Mouse (Mus musculus) testis, postnatal 10 days (tissue): ENCODE results near the gene Hnrnpa3.
"Not testable (repeated sequence)": the region's sequence is repeated elsewhere in the genome, so short reads cannot be mapped to it uniquely, and the experiment has no call there.

ENCODE experiments used
- DNase-seq: peaks from one replicate; pipeline ENCODE4 v3.0.0; 2021; ENCODE audit warnings: low spot score

Hnrnpa3 gene

GRCm38 (mm10) chr2:75637055-75637304 is 22.1 kb upstream of the Hnrnpa3 start:
- DNase-seq, result not testable (repeated sequence)

- DNase-seq, result no peak
These were observed 21.7 kb upstream of the Hnrnpa3 start for GRCm38 (mm10) chr2:75637361-75637760.

GRCm38 (mm10) chr2:75637822-75638221 is 21.2 kb upstream of the Hnrnpa3 start:
- peak; percentile 19 for DNase-seq

- not testable (repeated sequence) for DNase-seq
These were observed 19.5 kb upstream of the Hnrnpa3 start for GRCm38 (mm10) chr2:75639535-75639934.

DNA sequence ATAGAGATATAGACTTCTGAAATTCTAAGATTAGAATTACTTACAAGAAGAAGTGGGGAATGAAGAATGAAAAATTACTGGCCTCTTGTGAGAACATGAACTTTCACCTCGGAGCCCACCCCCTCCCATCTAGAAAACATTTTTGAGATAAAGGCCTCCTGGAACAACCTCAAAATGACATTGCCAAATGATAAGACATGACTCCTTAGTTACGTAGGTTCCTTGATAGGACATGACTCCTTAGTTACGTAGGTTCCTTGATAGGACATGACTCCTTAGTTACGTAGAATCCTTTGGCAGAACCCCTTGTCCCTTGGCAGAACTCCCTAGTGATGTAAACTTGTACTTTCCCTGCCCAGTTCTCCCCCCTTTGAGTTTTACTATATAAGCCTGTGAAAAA is 16.7 kb upstream of the Hnrnpa3 start:
- not testable (repeated sequence) for DNase-seq

DNA sequence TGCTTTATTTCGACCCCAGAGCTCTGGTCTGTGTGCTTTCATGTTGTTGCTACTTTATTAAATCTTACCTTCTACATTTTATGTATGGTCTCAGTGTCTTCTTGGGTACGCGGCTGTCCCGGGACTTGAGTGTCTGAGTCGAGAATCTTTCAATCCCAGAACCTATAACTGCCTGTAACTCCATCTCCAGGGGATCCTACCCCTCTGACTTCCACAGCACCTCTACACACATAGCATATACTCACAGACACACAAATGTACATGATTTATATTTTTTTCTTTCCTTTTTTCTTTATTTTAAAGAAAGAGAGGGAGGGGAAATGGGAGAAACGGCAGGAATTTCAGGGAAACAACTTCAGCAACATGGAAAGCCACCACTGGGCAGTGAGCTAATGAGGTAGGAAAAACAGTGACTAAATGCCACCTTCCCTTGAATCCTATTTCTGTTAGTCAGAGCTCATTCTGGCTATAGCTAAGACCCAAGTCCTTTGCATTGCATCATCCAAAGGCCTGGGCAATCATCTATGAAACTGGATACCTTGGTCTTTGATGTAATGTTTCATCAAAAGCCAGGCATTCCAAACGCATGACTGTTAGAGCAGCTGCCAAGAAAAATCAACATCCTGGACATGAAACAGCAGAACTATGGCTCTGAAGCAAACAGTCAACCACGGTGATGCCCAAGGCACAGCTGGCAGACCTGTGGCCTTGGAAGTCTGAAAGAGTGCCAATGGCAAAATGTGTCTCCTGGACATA is 16.1 kb upstream of the Hnrnpa3 start:
- no peak for DNase-seq

DNA sequence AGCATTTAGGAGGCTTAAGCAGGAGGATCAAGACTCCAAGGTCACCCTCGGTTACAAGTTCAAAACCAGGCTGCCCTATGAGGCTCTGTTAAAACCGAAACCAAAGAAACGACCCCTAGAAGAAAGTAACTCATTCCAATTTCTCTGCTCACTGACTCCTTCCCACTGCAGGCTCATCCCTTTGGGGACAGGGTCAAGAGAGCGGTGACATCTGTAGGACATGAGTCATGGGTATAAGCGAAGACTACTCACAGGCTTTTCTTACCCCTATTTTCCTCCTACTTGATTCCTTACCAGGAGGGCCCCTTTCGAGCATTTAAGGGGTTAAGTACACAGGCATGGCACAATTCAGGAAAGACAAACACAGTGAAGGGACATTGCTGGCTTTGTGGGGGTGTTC is 15.1 kb upstream of the Hnrnpa3 start:
- no peak for DNase-seq

- no peak for DNase-seq
These were observed 13.8 kb upstream of the Hnrnpa3 start for GRCm38 (mm10) chr2:75645251-75645650.

- no peak for DNase-seq
These were observed 8.6 kb upstream of the Hnrnpa3 start for GRCm38 (mm10) chr2:75650437-75650836.

GRCm38 (mm10) chr2:75653150-75653549 is 5.9 kb upstream of the Hnrnpa3 start:
- DNase-seq, result no peak

DNA sequence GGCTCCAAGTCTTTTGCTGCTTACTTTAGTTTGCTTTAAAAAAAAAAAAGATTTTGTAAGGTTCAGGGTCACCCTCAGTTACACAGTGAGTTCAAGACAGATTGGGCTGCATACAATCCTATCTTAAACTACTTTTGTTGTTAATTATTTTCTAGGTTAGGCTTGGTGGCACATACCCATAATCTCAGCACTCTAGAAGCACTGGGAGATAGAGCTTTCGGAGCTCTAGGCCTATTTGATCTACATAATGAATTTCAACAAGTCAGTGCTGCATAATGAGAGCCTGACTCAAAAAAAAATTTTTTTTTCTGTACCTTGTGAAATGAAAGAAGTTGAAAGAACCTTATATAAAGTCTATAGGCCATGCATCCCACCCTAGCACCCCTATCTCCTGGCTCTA is 4.4 kb upstream of the Hnrnpa3 start:
- DNase-seq, result no peak

DNA sequence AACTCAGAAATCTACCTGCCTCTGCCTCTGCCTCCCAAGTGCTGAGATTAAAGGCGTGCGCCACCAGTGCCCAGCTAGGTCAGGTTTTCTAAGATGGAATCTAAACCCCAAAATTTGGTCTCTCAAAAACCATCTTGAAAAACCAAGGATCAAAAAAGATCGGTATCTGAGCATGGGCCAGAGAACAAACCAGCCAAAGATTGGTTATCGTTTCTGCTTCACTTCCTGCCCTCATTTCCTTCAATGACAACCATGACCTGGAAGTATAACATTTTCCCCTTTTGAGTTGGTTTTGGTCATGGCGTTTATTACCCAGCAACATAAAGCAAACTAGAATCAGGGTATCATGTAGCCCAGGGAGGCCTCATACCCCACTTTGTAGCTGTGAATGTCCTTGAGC is 2.1 kb upstream of the Hnrnpa3 start:
- no peak for DNase-seq

DNA sequence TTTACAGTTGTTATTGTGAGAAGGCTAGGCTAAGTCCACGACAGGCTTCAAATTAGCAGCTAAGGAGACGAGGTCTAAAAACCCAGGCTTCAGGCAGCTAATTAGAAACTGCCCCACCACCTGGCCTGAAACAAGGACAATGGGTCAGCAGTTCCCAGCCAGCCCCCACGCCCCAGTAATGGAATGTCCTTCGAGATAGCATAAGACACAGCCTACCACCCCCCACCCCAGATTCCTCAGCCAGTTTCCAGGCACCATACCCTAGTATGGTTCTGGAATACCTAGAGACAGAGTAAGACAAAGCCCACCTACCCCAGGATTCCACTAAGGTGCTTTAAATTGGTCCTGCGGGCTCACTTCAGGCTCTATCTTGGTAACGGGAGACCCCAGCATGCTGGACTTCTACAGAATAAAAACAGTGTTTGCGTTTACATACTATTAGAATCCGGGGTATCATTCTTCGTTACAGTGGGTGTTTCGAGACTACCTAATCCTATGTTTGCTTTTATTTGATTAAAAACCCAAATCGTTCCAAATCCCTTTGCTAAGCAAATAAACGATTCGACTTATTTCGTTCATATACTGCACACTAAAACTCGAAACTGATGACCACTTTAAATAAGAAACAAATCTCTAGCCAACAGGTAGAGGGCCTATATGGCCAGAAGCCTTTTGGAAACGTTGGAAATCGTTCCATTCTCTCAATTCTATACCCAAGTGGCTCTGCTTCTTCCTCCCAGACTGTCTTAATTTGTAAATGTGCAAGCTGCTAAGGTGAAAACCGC is 962 bp upstream of the Hnrnpa3 start:
- peak; percentile 73 for DNase-seq

- peak; percentile 97 for DNase-seq
These were observed 534 bp downstream of the Hnrnpa3 start for GRCm38 (mm10) chr2:75659629-75659960.

GRCm38 (mm10) chr2:75660255-75660948 is 1.3 kb downstream of the Hnrnpa3 start:
- DNase-seq, result no peak

- no peak for DNase-seq
These were observed 2.0 kb downstream of the Hnrnpa3 start for GRCm38 (mm10) chr2:75661106-75661505.

- DNase-seq, result peak; percentile 60
These were observed 10.7 kb downstream of the Hnrnpa3 start for GRCm38 (mm10) chr2:75669491-75670445.

GRCm38 (mm10) chr2:75670446-75671336 is 11.6 kb downstream of the Hnrnpa3 start:
- DNase-seq, result no peak

GRCm38 (mm10) chr2:75671337-75671660 is 12.2 kb downstream of the Hnrnpa3 start:
- no peak for DNase-seq

DNA sequence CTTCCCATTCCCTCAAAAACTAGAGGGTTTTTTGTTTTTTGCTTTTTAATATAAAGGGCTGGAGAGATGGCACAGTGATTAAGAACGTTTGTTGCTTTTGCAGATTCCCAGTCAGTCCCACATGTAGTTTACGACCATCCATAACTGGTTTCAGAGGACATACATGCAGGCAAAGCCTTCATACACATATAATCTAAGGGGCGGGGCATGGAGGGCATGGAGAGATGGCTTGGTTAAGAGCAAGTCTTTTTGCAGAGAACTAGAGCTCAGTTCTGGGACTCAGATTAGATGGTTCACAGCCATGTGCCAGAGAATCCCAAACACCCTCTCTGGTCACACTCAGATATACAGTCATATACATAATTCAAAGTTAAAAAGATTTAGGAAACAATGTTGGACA is 13.5 kb downstream of the Hnrnpa3 start:
- DNase-seq, result no peak

- DNase-seq, result no peak
These were observed 17.5 kb downstream of the Hnrnpa3 start for GRCm38 (mm10) chr2:75676567-75676966.
